Mouse (Mus musculus) ES-Bruce4 (cell line): ENCODE results near the gene Prpsap1. TPM values are rescaled to one million over a fixed set of nuclear protein-coding genes. Genes with fewer than 3 reads are reported as not detected.

ENCODE experiments used
- H3K27ac ChIP-seq: 2 replicates; pipeline ENCODE4 v1.5.1; 2012; ENCODE audit warnings: low read length, inconsistent platforms; ENCODE audit not compliant: insufficient read depth
- H3K27me3 ChIP-seq: 2 replicates; pipeline ENCODE4 v1.6.1; 2012; ENCODE audit warnings: mild to moderate bottlenecking, low read length, inconsistent platforms; ENCODE audit not compliant: control insufficient read depth, poor library complexity, insufficient read depth, severe bottlenecking
- H3K36me3 ChIP-seq: 2 replicates; pipeline ENCODE4 v1.6.1; 2012; ENCODE audit warnings: inconsistent platforms, mild to moderate bottlenecking, low read length, moderate library complexity; ENCODE audit not compliant: control insufficient read depth, poor library complexity, insufficient read depth, severe bottlenecking
- H3K4me1 ChIP-seq: one replicate; pipeline ENCODE4 v1.8.1; 2011; ENCODE audit warnings: low read length; ENCODE audit not compliant: control insufficient read depth, insufficient read depth
- H3K4me3 ChIP-seq: 2 replicates; pipeline ENCODE4 v1.5.1; 2011; ENCODE audit warnings: low read depth, mild to moderate bottlenecking, low read length
- H3K9ac ChIP-seq: 2 replicates; pipeline ENCODE4 v1.6.1; 2012; ENCODE audit warnings: low read depth, mild to moderate bottlenecking, inconsistent platforms; ENCODE audit not compliant: poor library complexity, severe bottlenecking
- H3K9me3 ChIP-seq: replicated peaks from 2 replicates; pipeline ENCODE4 v1.6.1; 2012; ENCODE audit warnings: mild to moderate bottlenecking, low read length, inconsistent platforms; ENCODE audit not compliant: control insufficient read depth, poor library complexity, insufficient read depth, severe bottlenecking
- CTCF ChIP-seq: IDR thresholded peaks from one replicate; pipeline ENCODE4 v1.8.1; 2011; ENCODE audit warnings: low read depth, low read length
- EP300 ChIP-seq: IDR thresholded peaks from 2 replicates; pipeline ENCODE4 v1.6.1; 2011; ENCODE audit warnings: low read depth, low read length; ENCODE audit not compliant: insufficient read depth
- POLR2A ChIP-seq: IDR thresholded peaks from one replicate; pipeline ENCODE4 v1.8.1; 2011; ENCODE audit warnings: low read length; ENCODE audit not compliant: insufficient read depth
- polyA plus RNA-seq: library from polyadenylated mRNA; stranded (reverse); fragments of >200 nt; gene quantifications from 2 replicates; pipeline ENCODE4 v1.2.4, GENCODE M21; 2011; ENCODE audit warnings: low read depth; ENCODE audit not compliant: missing spikeins, insufficient read depth, insufficient read length

The Prpsap1 gene
- polyA plus RNA-seq, 1 experiment: 116 TPM

DNA sequence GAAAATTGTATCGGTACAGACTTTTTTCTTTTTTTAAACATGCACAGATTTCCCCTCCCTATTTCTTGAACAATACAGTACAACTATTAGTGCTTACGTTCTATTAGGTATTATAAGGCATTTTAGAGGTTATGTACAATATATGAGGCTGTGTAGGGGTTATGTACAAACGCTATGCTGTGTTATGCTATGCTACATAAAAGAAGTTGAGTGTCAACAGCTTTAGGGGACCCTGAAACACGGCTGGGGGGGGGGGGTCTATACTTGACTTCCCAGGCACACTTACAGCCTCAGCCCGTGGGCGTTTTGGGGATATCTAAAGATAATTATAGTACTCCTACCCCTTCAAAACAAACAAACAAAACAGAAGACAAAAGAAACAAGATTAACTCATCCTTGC is 61.9 kb downstream of the Prpsap1 start:
- Histone ChIP-seq H3K27ac (peak overlapping the region; percentile 91), H3K9ac (no peak overlapping the region), H3K4me3 (no peak overlapping the region), H3K4me1 (peaks cover 5% of the 10 kb centered on the region), H3K36me3 (peaks cover 11% of the 10 kb centered on the region), H3K27me3 (no peaks in the 10 kb centered on the region), H3K9me3 (no peaks in the 10 kb centered on the region)
- TF ChIP-seq POLR2A (no peak), CTCF (no peak), EP300 (no peak)

DNA sequence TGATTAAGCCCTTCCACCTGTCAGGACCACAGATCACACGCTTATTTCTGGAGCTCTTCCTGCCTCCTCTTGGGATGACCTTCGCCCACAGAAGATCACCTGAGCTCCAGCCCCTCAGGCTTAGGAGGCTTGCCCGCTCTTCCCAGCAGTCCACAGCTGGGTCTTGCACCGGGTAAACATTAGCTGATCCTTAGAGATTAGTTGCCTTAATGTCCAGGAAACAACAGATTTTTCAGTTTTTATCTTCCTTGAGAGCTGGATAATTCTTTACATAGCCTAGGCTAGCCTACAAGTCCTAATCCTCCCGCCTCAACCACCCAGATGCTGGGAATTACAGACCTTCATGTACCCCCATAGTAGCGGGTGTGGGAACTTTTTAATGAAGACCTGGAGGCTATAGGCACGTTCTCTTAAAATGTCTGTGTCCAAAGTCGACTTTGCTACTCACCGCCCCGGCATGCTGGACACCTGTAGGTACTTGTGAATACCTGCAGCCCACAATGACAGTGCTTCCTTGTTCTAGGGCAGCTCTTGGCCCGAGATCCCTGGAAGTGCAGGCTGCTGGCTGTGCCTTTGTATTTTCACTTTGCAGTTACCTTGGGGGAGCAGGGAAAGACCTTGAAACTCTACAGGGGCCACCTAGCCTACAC is 62.4 kb downstream of the Prpsap1 start:
- Histone ChIP-seq H3K4me3 (peak overlapping the region; percentile 33), H3K9ac (peak overlapping the region; percentile 52), H3K27ac (peak overlapping the region; percentile 91), H3K36me3 (peaks cover 11% of the 10 kb centered on the region), H3K4me1 (peaks cover 5% of the 10 kb centered on the region), H3K27me3 (no peaks in the 10 kb centered on the region), H3K9me3 (no peaks in the 10 kb centered on the region)
- no peak for TF ChIP-seq POLR2A
- peak; percentile 89 for TF ChIP-seq EP300
- TF ChIP-seq CTCF: no peak

DNA sequence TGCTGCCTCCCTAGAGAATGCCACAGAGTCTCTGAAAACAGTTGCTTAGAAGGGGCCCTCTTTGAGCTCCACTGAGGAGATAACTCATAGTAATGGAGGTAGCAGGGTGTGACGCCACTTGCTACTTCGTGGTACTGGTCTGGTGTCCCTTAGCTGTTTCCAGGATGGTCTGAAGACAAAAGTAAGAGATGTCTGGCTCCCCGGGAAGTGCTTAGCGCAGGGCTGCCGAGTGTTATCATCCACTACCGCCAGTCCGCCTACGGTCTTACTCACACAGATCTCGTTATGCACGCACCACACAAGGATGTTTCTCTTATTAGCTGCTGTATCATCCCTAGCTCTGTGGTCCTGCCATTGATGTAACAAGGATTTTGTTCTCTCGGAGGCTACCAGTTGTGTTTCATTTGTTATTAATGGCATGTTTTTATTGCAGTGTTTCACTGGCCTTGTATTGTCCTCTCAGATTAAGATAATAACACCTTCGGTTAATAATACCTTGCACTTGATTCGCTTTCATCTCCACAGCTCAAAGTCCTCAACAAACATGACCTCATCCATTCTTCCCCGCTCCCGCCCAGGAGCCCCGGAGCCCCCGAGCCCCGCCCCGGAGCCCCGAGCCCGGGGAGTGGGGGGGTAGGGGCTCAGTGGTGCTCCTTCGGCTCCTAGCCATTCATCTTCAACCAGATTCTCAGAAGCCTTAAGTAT is 63.1 kb downstream of the Prpsap1 start:
- Histone ChIP-seq H3K36me3 (peaks cover 6% of the 10 kb centered on the region), H3K9ac (peak overlapping the region; percentile 52), H3K4me1 (peaks cover 5% of the 10 kb centered on the region), H3K27ac (peak overlapping the region; percentile 91), H3K9me3 (no peaks in the 10 kb centered on the region), H3K4me3 (peak overlapping the region; percentile 33), H3K27me3 (no peaks in the 10 kb centered on the region)
- TF ChIP-seq POLR2A (no peak), CTCF (no peak), EP300 (no peak)

GRCm38 (mm10) chr11:116429862-116430613 is 64.0 kb downstream of the Prpsap1 start:
- H3K4me1 ChIP-seq: peaks cover 5% of the 10 kb centered on the region
- no peak for TF ChIP-seq CTCF
- no peak for TF ChIP-seq POLR2A
- TF ChIP-seq EP300: no peak
- H3K4me3 ChIP-seq: no peak overlapping the region
- H3K9ac ChIP-seq: no peak overlapping the region
- H3K36me3 ChIP-seq: no peaks in the 10 kb centered on the region
- no peaks in the 10 kb centered on the region for H3K9me3 ChIP-seq
- peak overlapping the region; percentile 85 for H3K27ac ChIP-seq
- H3K27me3 ChIP-seq: no peaks in the 10 kb centered on the region

DNA sequence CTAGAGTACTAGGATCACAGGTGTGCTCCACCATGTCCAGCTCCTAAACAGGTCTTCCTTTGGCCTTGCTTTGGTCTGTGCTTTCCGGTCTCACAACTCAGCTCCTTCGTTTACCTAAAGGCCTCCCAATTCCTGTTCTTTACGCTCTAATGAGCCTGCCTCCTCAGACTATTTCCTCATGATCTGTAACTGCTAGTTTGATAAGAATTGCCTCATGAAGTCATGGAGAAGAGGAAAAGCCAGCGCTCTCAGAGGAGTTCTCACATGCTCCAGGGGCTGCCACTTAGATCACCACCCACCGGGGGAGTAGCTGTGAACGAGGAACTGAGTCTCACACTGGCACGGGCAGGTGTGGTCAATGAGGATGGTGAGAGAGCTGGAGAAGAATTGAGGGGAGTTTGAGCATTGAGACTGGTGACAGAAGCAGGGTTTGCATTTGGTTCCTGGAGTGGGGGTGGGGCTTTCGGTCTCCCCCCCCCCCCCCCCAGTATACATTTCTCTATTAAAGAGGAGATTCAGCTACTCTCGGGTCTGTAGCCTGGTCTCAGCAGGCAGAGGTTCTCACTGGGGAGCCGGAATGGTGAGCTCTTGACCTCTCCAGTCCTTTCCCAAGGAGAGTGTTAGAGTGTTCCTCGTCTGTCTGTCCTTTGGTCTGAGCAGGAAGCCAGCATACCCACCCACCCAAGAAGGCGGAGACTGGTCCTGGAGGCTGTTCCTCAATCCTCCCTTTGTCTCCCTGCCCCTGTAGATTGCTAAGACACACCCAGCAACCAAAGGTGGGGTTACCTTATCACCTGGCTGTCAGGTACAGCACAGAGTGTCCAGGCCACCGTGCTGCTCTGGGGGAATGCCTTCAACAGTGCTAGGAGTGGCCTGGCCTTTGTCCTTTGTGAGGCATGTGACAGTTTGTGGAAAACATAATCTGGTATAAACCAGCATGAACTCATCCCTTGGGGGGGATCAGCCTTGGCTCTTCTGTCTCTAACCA is 64.8 kb downstream of the Prpsap1 start:
- no peaks in the 10 kb centered on the region for H3K27me3 ChIP-seq
- H3K9ac ChIP-seq: 0 out of 2 replicates have a peak overlapping the region, but pooled peaks have one; percentile 4
- peak overlapping the region; percentile 20 for H3K4me3 ChIP-seq
- no peak for TF ChIP-seq CTCF
- TF ChIP-seq POLR2A: peak; percentile 6
- peak; percentile 98 for TF ChIP-seq EP300
- H3K9me3 ChIP-seq: no peaks in the 10 kb centered on the region
- no peaks in the 10 kb centered on the region for H3K36me3 ChIP-seq
- H3K27ac ChIP-seq: peak overlapping the region; percentile 87
- peaks cover 7% of the 10 kb centered on the region for H3K4me1 ChIP-seq
